Mouse (Mus musculus) embryonic fibroblast, embryonic 13.5 days (primary cell): Measurements from ENCODE around the gene Gria1.

Source experiments
- CTCF ChIP-seq: IDR thresholded peaks from 2 replicates; pipeline ENCODE4 v1.5.1; 2011; ENCODE audit warnings: mild to moderate bottlenecking, control low read depth, low read length, moderate library complexity, borderline replicate concordance; ENCODE audit not compliant: insufficient read depth
- POLR2A ChIP-seq: IDR thresholded peaks from 2 replicates; pipeline ENCODE4 v1.6.1; 2011; ENCODE audit warnings: low read depth, mild to moderate bottlenecking, control low read depth, low read length, moderate library complexity

DNA sequence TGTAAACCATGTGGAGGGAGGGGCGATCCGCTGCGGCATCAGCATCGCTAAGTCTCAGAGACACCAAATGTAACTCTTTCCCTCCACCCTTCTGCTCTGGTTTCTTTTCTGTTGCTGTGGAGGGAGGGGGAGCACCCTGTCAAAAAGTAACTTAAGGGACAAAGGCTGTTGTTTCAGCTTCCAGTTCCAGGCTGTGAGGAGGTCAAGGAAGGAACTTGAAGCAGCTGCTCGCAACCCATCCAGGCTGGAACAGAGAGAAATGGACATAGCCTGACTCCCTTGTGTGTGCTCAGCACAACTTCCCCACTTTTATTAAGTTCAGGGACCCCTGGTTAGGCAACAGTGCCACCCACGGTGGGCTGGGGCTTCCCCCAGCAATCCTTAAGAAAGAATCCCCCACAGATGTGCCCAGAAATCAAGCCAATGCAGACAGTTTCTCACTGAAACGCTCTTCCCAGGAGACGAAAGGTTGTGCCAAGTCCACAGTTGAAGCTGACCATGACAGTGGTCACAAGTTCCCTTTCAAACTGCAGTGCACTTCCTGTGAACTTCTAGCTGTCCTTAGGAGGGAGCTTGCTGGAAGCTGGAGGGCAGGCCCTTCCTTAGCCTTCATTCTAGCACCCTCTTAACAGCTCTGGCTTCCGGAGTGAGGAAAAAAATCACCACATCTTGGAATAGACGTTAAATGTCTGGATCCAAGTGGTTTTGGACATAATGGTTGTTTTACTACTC is 190.2 kb downstream of the Gria1 start:
- TF ChIP-seq CTCF (no peak), POLR2A (no peak)
